Mouse (Mus musculus): ENCODE data around the gene Soat1. TPM values are rescaled to one million over a fixed set of nuclear protein-coding genes. Genes with fewer than 3 reads are reported as not detected.

The Soat1 gene
- polyA plus RNA-seq, 1 experiment from 2014 or later = 51.2 TPM

DNA sequence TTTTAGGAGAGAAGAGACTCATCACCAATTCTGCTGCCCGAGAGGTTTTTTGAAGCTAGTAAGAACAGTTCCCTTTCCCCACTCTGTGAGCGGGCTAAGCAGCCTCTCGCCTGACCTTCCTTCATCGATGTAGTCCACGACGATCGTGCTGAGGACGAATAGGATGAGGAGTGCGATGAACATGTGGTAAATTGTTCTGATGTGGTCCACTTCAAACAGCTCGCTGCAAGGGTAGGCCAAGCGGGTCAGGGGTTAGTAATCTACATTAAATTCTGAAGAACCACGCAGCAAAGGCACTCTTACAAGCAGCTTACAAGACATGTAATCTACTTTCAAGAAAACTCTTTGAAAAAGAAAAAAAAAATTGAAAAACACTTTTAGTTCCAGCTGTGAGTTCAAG lies 31.9 kb downstream of the Soat1 start:
- no peak for TF ChIP-seq CTCF (IDR thresholded peaks at IDR 0.05; ENCODE audit: low read depth)
- H3K36me3 ChIP-seq (ENCODE audit: control insufficient read depth, insufficient read depth) = peaks cover 58% of the 10 kb centered on the region
- no peak overlapping the region for H3K27ac ChIP-seq (ENCODE audit: low read depth, low read length)
- H3K4me2 ChIP-seq (replicated peaks; ENCODE audit: low read depth) = no peak overlapping the region
- H3K27me3 ChIP-seq (replicated peaks; ENCODE audit: control insufficient read depth, insufficient read depth, low read length) = no peaks in the 10 kb centered on the region
- no peaks in the 10 kb centered on the region for H3K4me1 ChIP-seq (replicated peaks; ENCODE audit: control insufficient read depth, insufficient read depth, low read length)
- H3K9me3 ChIP-seq (ENCODE audit: control insufficient read depth) = no peaks in the 10 kb centered on the region
- no peak overlapping the region for H3K4me3 ChIP-seq (ENCODE audit: low read depth, low read length)
- H3K9ac ChIP-seq (ENCODE audit: low read depth, low read length) = no peak overlapping the region
- 94% methylated on average over 12 of the region's 12 CpGs for WGBS
- ATAC-seq = no peak

DNA sequence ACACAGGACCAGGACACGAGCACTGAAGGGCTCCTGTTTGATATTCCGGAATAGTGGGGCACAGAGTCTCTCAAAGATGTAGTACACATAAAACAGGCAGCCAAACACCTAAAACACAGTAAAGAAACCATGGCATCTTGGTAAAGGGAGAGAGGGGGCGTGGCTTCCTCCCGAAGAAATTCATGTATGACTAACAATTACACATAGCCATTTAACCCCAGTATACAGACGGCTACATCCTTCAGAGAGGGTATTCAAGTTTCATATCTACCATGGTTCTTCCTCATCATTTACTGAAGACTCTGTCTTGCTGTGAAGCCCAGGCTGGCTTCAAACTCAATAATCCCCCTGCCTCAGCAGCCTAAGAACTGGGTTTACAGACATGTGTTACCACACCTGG lies 36.4 kb downstream of the Soat1 start:
- H3K4me1 ChIP-seq (replicated peaks; ENCODE audit: control insufficient read depth, insufficient read depth, low read length) = no peaks in the 10 kb centered on the region
- TF ChIP-seq CTCF (IDR thresholded peaks at IDR 0.05; ENCODE audit: low read depth) = no peak
- no peak overlapping the region for H3K9ac ChIP-seq (ENCODE audit: low read depth, low read length)
- H3K4me3 ChIP-seq (ENCODE audit: low read depth, low read length) = no peak overlapping the region
- no peaks in the 10 kb centered on the region for H3K9me3 ChIP-seq (ENCODE audit: control insufficient read depth)
- H3K27me3 ChIP-seq (replicated peaks; ENCODE audit: control insufficient read depth, insufficient read depth, low read length) = no peaks in the 10 kb centered on the region
- no peak overlapping the region for H3K4me2 ChIP-seq (replicated peaks; ENCODE audit: low read depth)
- H3K27ac ChIP-seq (ENCODE audit: low read depth, low read length) = no peak overlapping the region
- H3K36me3 ChIP-seq (ENCODE audit: control insufficient read depth, insufficient read depth) = peaks cover 83% of the 10 kb centered on the region
- no peak for ATAC-seq
- WGBS = 87% methylated on average over 5 of the region's 5 CpGs

DNA sequence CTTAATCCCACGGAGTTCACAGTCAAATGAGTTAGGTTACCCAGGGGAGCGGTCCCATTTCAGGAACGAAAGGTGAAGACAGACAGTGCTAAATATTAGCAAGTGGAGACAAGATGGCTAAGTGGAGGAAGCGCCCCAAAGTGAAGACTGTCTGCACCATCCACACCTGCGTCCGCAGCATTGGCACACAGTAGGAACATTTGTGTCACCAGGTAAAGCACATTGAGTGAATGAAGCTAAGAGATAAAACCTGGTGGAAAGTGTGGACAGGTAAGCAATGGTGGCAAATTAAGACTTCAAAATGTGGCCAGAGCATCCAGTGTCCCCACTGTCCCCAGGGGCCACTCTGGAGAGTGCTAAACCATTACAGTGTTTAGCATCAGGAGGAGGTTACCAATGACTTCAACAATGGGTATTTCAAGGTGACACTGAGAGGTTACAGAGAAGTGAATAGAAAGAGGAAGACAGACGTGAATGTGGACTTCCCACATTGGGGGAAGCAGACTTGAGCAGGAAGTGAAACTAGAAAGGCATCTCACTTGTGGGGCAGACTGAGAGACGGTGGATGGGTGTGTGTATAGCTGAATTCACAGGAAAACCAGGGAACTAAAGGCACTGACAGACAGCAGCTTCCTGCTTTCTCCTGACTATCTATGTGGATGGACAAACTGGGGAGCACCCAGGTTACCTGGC lies 37.0 kb downstream of the Soat1 start:
- H3K27me3 ChIP-seq (replicated peaks; ENCODE audit: control insufficient read depth, insufficient read depth, low read length) = no peaks in the 10 kb centered on the region
- no peaks in the 10 kb centered on the region for H3K9me3 ChIP-seq (ENCODE audit: control insufficient read depth)
- no peak overlapping the region for H3K4me3 ChIP-seq (ENCODE audit: low read depth, low read length)
- H3K36me3 ChIP-seq (ENCODE audit: control insufficient read depth, insufficient read depth) = peaks cover 84% of the 10 kb centered on the region
- no peak overlapping the region for H3K4me2 ChIP-seq (replicated peaks; ENCODE audit: low read depth)
- 95% methylated on average over 8 of the region's 8 CpGs for WGBS
- H3K4me1 ChIP-seq (replicated peaks; ENCODE audit: control insufficient read depth, insufficient read depth, low read length) = no peaks in the 10 kb centered on the region
- no peak for ATAC-seq
- no peak overlapping the region for H3K9ac ChIP-seq (ENCODE audit: low read depth, low read length)
- no peak overlapping the region for H3K27ac ChIP-seq (ENCODE audit: low read depth, low read length)
- no peak for TF ChIP-seq CTCF (IDR thresholded peaks at IDR 0.05; ENCODE audit: low read depth)

DNA sequence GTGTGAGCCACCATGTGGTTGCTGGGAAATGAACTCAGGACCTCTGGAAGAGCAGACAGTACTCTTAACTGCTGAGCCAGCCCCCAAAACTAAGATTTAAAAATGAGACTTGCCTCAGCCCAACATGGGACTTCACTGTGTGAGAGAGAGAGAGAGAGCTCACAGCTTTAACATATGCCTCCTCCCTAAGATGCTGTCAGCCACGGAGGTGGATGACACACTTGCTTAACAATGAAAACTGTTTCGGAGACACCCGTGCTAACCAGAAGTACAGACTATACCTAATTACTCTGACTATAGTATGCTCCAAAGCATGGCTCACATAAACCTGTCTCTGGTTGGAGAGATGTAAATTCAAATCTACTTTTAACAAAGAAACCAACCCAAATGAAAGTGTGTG lies 40.6 kb downstream of the Soat1 start:
- Histone ChIP-seq H3K27ac (ENCODE audit: low read depth, low read length) (no peak overlapping the region), H3K36me3 (ENCODE audit: control insufficient read depth, insufficient read depth) (peaks cover 70% of the 10 kb centered on the region), H3K9me3 (ENCODE audit: control insufficient read depth) (no peaks in the 10 kb centered on the region), H3K4me3 (ENCODE audit: low read depth, low read length) (no peak overlapping the region), H3K27me3 (replicated peaks; ENCODE audit: control insufficient read depth, insufficient read depth, low read length) (no peaks in the 10 kb centered on the region), H3K4me1 (replicated peaks; ENCODE audit: control insufficient read depth, insufficient read depth, low read length) (no peaks in the 10 kb centered on the region), H3K9ac (ENCODE audit: low read depth, low read length) (no peak overlapping the region), H3K4me2 (replicated peaks; ENCODE audit: low read depth) (no peak overlapping the region)
- no peak for TF ChIP-seq CTCF (IDR thresholded peaks at IDR 0.05; ENCODE audit: low read depth)
- WGBS = 89% methylated on average over 3 of the region's 3 CpGs
- ATAC-seq = no peak

DNA sequence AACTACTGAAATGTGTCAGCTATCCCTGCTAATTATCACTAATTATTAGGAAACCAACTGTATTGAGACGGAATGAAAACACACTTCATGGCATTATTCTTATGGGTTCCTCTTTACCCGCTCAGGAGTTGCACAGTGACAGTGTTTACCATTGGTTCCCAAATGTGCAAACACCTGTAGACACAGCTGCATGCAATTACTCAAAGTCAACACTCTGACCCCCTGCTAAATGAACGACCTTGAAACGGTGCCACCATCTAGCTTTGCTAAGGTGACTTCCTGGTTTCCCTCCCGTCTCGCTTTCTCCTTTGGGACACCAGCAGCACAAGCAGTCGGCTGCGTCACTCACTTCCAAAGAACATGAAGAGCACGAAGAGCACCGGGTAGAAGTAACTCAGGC lies 41.6 kb downstream of the Soat1 start:
- Histone ChIP-seq H3K36me3 (ENCODE audit: control insufficient read depth, insufficient read depth) (peaks cover 60% of the 10 kb centered on the region), H3K9me3 (ENCODE audit: control insufficient read depth) (no peaks in the 10 kb centered on the region), H3K4me2 (replicated peaks; ENCODE audit: low read depth) (no peak overlapping the region), H3K4me1 (replicated peaks; ENCODE audit: control insufficient read depth, insufficient read depth, low read length) (no peaks in the 10 kb centered on the region), H3K9ac (ENCODE audit: low read depth, low read length) (no peak overlapping the region), H3K4me3 (ENCODE audit: low read depth, low read length) (no peak overlapping the region), H3K27ac (ENCODE audit: low read depth, low read length) (no peak overlapping the region), H3K27me3 (replicated peaks; ENCODE audit: control insufficient read depth, insufficient read depth, low read length) (no peaks in the 10 kb centered on the region)
- WGBS = 70% methylated on average over 10 of the region's 10 CpGs
- ATAC-seq = no peak
- no peak for TF ChIP-seq CTCF (IDR thresholded peaks at IDR 0.05; ENCODE audit: low read depth)

DNA sequence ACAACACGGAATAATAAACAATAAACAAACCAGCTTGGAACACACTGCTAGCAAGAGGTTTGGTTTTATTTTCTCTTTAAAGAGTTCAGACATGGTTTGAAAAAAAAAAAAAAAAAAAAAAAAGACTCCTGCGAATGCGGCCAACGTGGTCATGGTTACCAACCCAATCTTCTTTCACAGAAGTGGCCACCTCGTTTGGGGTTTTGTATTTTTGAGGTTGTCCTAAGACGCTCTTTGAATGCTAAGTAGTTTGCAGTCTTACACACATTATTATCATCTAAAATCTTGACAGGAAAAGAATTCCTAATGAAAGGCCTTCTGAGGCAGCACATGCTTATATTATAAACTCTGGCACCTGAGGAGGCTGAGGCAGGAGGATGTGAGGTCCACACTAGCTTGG lies 45.7 kb downstream of the Soat1 start:
- Histone ChIP-seq H3K4me2 (replicated peaks; ENCODE audit: low read depth) (no peak overlapping the region), H3K4me3 (ENCODE audit: low read depth, low read length) (no peak overlapping the region), H3K9ac (ENCODE audit: low read depth, low read length) (no peak overlapping the region), H3K27ac (ENCODE audit: low read depth, low read length) (no peak overlapping the region), H3K9me3 (ENCODE audit: control insufficient read depth) (no peaks in the 10 kb centered on the region), H3K4me1 (replicated peaks; ENCODE audit: control insufficient read depth, insufficient read depth, low read length) (no peaks in the 10 kb centered on the region), H3K36me3 (ENCODE audit: control insufficient read depth, insufficient read depth) (peaks cover 32% of the 10 kb centered on the region), H3K27me3 (replicated peaks; ENCODE audit: control insufficient read depth, insufficient read depth, low read length) (no peaks in the 10 kb centered on the region)
- no peak for ATAC-seq
- WGBS = 92% methylated on average over 6 of the region's 6 CpGs
- no peak for TF ChIP-seq CTCF (IDR thresholded peaks at IDR 0.05; ENCODE audit: low read depth)

Measured in intestine, postnatal 0 days (tissue).